Mouse (Mus musculus) testis, postnatal 10 days (tissue): ENCODE results near the gene Sqstm1.

ENCODE experiments used
- DNase-seq: peaks from one replicate; pipeline ENCODE4 v3.0.0; 2021; ENCODE audit warnings: low spot score

Sqstm1 gene

GRCm38 (mm10) chr11:50210505-50211151, at the start of gene Sqstm1, which contains the start of gene Mgat4b:
Gene Sqstm1 (minus strand): TSS chr11:50210827.
Gene Mgat4b (plus strand): TSS chr11:50210890.
- peak; percentile 92 for DNase-seq

GRCm38 (mm10) chr11:50258310-50258709, 47.7 kb upstream of the Sqstm1 start:
- DNase-seq, result no peak

GRCm38 (mm10) chr11:50256615-50257014, 46.0 kb upstream of the Sqstm1 start:
- DNase-seq, result no peak

- DNase-seq, result peak; percentile 58
Measured at GRCm38 (mm10) chr11:50254010-50254580, 43.5 kb upstream of the Sqstm1 start.

- no peak for DNase-seq
Measured at GRCm38 (mm10) chr11:50253393-50253792, 42.8 kb upstream of the Sqstm1 start.

GRCm38 (mm10) chr11:50252684-50253265, 42.1 kb upstream of the Sqstm1 start:
- DNase-seq, result no peak

- no peak for DNase-seq
Measured at GRCm38 (mm10) chr11:50252166-50252565, 41.5 kb upstream of the Sqstm1 start.

GRCm38 (mm10) chr11:50248473-50249171, 38.0 kb upstream of the Sqstm1 start:
- DNase-seq, result no peak

GRCm38 (mm10) chr11:50245269-50245668, 34.6 kb upstream of the Sqstm1 start:
- DNase-seq, result no peak

GRCm38 (mm10) chr11:50243926-50244325, 33.3 kb upstream of the Sqstm1 start:
- DNase-seq, result no peak

GRCm38 (mm10) chr11:50240235-50240911, 29.7 kb upstream of the Sqstm1 start:
- DNase-seq, result no peak

GRCm38 (mm10) chr11:50238821-50239791, 28.5 kb upstream of the Sqstm1 start:
- no peak for DNase-seq

- no peak for DNase-seq
Measured at GRCm38 (mm10) chr11:50238324-50238723, 27.7 kb upstream of the Sqstm1 start, which contains the start of gene Ltc4s. Gene Ltc4s (minus strand): TSS chr11:50238616.

- peak; percentile 70 for DNase-seq
Measured at GRCm38 (mm10) chr11:50236937-50237835, 26.6 kb upstream of the Sqstm1 start.

GRCm38 (mm10) chr11:50236540-50236936, 25.9 kb upstream of the Sqstm1 start:
- peak; percentile 96 for DNase-seq

- no peak for DNase-seq
Measured at GRCm38 (mm10) chr11:50234606-50235005, 24.0 kb upstream of the Sqstm1 start.

GRCm38 (mm10) chr11:50233993-50234392, 23.4 kb upstream of the Sqstm1 start:
- DNase-seq, result peak; percentile 67

- peak; percentile 62 for DNase-seq
Measured at GRCm38 (mm10) chr11:50233022-50233421, 22.4 kb upstream of the Sqstm1 start.

GRCm38 (mm10) chr11:50231411-50231810, 20.8 kb upstream of the Sqstm1 start:
- DNase-seq, result peak; percentile 74
